Mouse (Mus musculus) testis, adult 2 months (tissue): ENCODE results near the gene 4930402F06Rik. TPM values are rescaled to one million over a fixed set of nuclear protein-coding genes. Genes with fewer than 3 reads are reported as not detected.

Source experiments
- H3K27ac ChIP-seq: fragments of 200-500 bp; 2 replicates; pipeline ENCODE4 v1.5.1; 2012; ENCODE audit warnings: low read depth, low read length; ENCODE audit not compliant: control insufficient read depth, insufficient read depth
- H3K27me3 ChIP-seq: fragments of 200-500 bp; 2 replicates; pipeline ENCODE4 v1.6.1; 2012; ENCODE audit warnings: mild to moderate bottlenecking, low read length, moderate library complexity; ENCODE audit not compliant: control insufficient read depth, insufficient read depth
- H3K36me3 ChIP-seq: fragments of 200-500 bp; 2 replicates; pipeline ENCODE4 v1.6.1; 2012; ENCODE audit warnings: mild to moderate bottlenecking, low read length; ENCODE audit not compliant: control insufficient read depth, insufficient read depth
- H3K4me1 ChIP-seq: fragments of 200-500 bp; 2 replicates; pipeline ENCODE4 v1.6.1; 2012; ENCODE audit warnings: low read length; ENCODE audit not compliant: control insufficient read depth, insufficient read depth
- H3K4me3 ChIP-seq: fragments of 200-500 bp; 2 replicates; pipeline ENCODE4 v1.5.1; 2012; ENCODE audit warnings: low read depth, mild to moderate bottlenecking, low read length, moderate library complexity, mixed read lengths; ENCODE audit not compliant: control insufficient read depth
- CTCF ChIP-seq: fragments of 200-500 bp; IDR thresholded peaks from 2 replicates; pipeline ENCODE4 v1.5.1; 2012; ENCODE audit warnings: low read depth, mild to moderate bottlenecking, inconsistent platforms, low read length, moderate library complexity; ENCODE audit not compliant: control insufficient read depth, insufficient read depth, insufficient replicate concordance
- POLR2A ChIP-seq: fragments of 200-500 bp; IDR thresholded peaks from 2 replicates; pipeline ENCODE4 v1.6.1; 2012; ENCODE audit warnings: low read depth, mild to moderate bottlenecking, inconsistent platforms, low read length, moderate library complexity; ENCODE audit not compliant: control insufficient read depth
- polyA plus RNA-seq: library from polyadenylated mRNA; depleted of rRNA; stranded (reverse); fragments of >200 nt; gene quantifications from 2 replicates; pipeline ENCODE4 v1.2.3, GENCODE M21; 2012

4930402F06Rik gene
- polyA plus RNA-seq, 1 experiment: 4.5 TPM

- no peak for TF ChIP-seq POLR2A
- no peak for TF ChIP-seq CTCF
- no peak overlapping the region for H3K4me3 ChIP-seq
- no peak overlapping the region for H3K27ac ChIP-seq
- peaks cover 3% of the 10 kb centered on the region for H3K4me1 ChIP-seq
- H3K36me3 ChIP-seq: no peaks in the 10 kb centered on the region
- H3K27me3 ChIP-seq: no peaks in the 10 kb centered on the region
Observed at GRCm38 (mm10) chr2:35407878-35408277, 10.9 kb upstream of the 4930402F06Rik start.

GRCm38 (mm10) chr2:35407266-35407665, 10.3 kb upstream of the 4930402F06Rik start:
- peaks cover 3% of the 10 kb centered on the region for H3K4me1 ChIP-seq
- H3K36me3 ChIP-seq: no peaks in the 10 kb centered on the region
- H3K4me3 ChIP-seq: no peak overlapping the region
- no peak overlapping the region for H3K27ac ChIP-seq
- no peaks in the 10 kb centered on the region for H3K27me3 ChIP-seq
- TF ChIP-seq CTCF (no peak), POLR2A (no peak)

- H3K4me1 ChIP-seq: peaks cover 3% of the 10 kb centered on the region
- no peaks in the 10 kb centered on the region for H3K36me3 ChIP-seq
- TF ChIP-seq POLR2A (no peak), CTCF (no peak)
- H3K4me3 ChIP-seq: no peak overlapping the region
- no peak overlapping the region for H3K27ac ChIP-seq
- no peaks in the 10 kb centered on the region for H3K27me3 ChIP-seq
Observed at GRCm38 (mm10) chr2:35406611-35407010, 9.6 kb upstream of the 4930402F06Rik start.

- TF ChIP-seq POLR2A: no peak
- no peaks in the 10 kb centered on the region for H3K36me3 ChIP-seq
- H3K27me3 ChIP-seq: no peaks in the 10 kb centered on the region
- no peak overlapping the region for H3K4me3 ChIP-seq
- peaks cover 8% of the 10 kb centered on the region for H3K4me1 ChIP-seq
- no peak overlapping the region for H3K27ac ChIP-seq
Observed at GRCm38 (mm10) chr2:35402391-35402790, 5.4 kb upstream of the 4930402F06Rik start.

- TF ChIP-seq CTCF: no peak
- no peak for TF ChIP-seq POLR2A
- Histone ChIP-seq H3K36me3 (no peaks in the 10 kb centered on the region), H3K27ac (no peak overlapping the region), H3K4me3 (no peak overlapping the region), H3K4me1 (peaks cover 8% of the 10 kb centered on the region), H3K27me3 (no peaks in the 10 kb centered on the region)
Observed at GRCm38 (mm10) chr2:35400739-35401138, 3.8 kb upstream of the 4930402F06Rik start.

GRCm38 (mm10) chr2:35398184-35398828, 1.3 kb upstream of the 4930402F06Rik start:
- Histone ChIP-seq H3K27me3 (no peaks in the 10 kb centered on the region), H3K36me3 (no peaks in the 10 kb centered on the region)
- TF ChIP-seq POLR2A (no peak), CTCF (no peak)

GRCm38 (mm10) chr2:35397590-35398173, 707 bp upstream of the 4930402F06Rik start:
- Histone ChIP-seq H3K4me3 (peak overlapping the region; percentile 46), H3K4me1 (peaks cover 8% of the 10 kb centered on the region), H3K27me3 (no peaks in the 10 kb centered on the region), H3K36me3 (no peaks in the 10 kb centered on the region), H3K27ac (no peak overlapping the region)
- TF ChIP-seq CTCF: no peak; the same call in 1 of the 2 replicates

More at GRCm38 (mm10) chr2:35398184-35398828, 1.3 kb upstream of the 4930402F06Rik start:
- Histone ChIP-seq H3K27ac (no peak overlapping the region), H3K4me3 (peak overlapping the region; percentile 46), H3K4me1 (peaks cover 8% of the 10 kb centered on the region)
